Mouse (Mus musculus) ovary, adult 18-20 months (tissue): ENCODE data around the gene Megf8.

Experiments
- DNase-seq: peaks from one replicate; pipeline ENCODE4 v3.0.0; 2022; ENCODE audit warnings: low spot score, mixed read lengths

Gene Megf8

GRCm38 (mm10) chr7:25339329-25339728 is 22.4 kb downstream of the Megf8 start:
- DNase-seq, result no peak

- DNase-seq, result no peak
Measured at GRCm38 (mm10) chr7:25341000-25341784, 24.2 kb downstream of the Megf8 start.

DNA sequence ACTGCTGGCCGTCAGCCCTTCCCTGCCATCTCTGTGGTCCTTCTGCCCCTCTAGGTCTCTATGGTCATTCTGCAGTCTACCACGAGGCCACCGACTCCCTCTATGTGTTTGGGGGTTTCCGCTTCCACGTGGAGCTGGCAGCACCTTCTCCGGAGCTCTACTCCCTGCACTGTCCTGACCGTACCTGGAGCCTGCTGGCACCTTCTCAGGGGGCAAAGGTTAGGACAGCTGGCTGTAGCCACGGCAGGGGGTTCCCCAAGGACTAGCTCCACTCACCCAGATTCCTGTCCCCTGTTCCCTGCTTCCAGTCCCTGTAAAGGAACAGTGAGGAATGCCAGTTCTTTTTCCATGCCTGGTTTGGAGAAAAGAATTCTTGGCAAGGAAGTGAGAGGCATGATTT is 31.9 kb downstream of the Megf8 start:
- DNase-seq, result no peak

DNA sequence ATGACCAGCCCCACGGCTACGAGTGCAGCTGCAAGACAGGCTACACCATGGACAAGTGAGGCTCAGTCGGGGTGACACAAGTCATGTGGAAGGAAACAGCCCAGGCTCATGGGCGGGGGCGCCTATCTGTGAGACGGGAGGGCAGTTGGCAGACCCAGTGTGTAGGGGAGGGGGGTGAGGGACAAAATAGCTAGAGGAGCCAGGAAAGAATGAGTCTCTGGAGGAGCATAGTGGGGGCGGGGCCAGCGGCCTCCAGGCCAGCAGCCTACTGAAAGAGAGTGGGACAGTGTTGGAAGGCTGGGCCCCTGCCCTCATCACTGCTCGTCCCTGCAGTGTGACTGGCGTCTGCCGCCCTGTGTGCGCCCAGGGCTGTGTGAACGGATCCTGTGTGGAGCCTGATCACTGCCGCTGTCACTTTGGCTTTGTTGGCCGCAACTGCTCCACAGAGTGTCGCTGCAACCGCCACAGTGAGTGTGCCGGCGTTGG is 41.8 kb downstream of the Megf8 start:
- no peak for DNase-seq

DNA sequence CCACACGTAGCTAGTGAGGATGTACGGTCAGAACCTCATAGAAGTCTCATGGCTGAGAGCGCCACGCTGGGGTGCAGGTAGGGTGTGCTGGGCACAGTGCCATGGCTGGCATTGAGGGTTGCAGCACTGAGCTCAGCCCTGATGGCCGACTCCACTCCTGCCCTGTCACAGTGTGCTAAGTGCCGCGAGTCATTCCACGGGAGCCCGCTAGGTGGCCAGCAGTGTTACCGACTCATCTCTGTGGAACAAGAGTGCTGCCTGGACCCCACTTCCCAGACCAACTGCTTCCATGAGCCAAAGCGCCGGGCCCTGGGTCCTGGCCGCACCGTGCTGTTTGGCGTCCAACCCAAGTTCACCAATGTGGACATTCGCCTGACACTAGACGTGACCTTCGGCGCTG is 46.2 kb downstream of the Megf8 start:
- no peak for DNase-seq

- no peak for DNase-seq
Measured at GRCm38 (mm10) chr7:25363632-25364031, 46.7 kb downstream of the Megf8 start.

DNA sequence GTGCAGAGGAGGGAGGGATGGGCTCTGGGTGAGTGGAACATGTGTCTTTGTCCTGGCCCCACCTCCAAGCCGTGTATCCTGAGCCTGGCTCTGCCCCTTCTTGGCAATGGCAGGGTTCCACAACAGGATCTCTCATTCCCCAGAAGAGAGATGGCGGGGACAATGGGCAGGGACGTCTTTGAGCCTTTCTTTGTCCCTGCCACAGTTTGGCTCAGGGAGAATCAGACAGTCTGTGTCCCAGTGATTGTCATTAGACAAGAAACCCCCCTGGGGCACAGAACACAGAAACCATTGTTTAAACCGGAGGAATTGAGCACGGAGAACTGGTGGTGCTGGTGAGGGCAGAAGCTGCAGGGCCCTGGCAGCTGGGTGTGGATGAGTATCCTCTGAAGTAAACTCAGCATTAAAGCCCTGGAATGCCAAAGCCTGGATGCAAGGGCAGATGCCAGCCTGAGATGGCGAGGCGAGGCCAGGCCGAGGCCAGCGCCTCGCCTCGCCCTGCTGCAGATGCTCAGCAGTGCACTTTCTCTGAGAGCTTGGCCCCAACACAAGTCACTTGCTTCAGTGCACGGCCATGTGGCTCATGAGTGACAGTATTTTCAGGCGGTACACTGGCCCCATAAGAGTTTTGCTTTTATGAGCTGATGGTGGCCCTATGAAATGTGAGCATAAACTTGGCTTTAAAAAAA is 49.1 kb downstream of the Megf8 start:
- no peak for DNase-seq

- no peak for DNase-seq
Measured at GRCm38 (mm10) chr7:25367632-25368293, 50.8 kb downstream of the Megf8 start.

DNA sequence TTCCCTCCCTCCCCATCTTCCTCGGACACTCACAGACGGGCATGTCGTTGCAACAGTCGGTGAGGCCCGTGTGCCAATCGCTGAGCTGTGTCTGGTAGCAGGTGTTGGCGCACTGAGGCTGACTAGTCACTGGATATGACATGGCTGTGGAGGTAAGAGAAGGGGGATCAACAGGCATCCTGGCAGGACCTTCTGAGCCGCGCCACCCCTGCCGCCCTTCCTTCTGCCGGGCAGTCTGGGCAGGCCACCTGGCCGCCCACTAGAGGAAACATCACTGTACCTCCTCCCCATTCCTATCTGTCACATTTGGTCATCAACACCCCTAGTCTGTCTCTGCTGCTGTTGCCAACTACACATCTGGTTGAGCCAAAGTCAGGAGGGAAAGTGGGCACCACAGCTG is 51.4 kb downstream of the Megf8 start:
- no peak for DNase-seq

GRCm38 (mm10) chr7:25369058-25369749 is 52.2 kb downstream of the Megf8 start, which contains the start of gene Cnfn:
TSS of gene Cnfn (minus strand) at chr7:25369724.
- no peak for DNase-seq

DNA sequence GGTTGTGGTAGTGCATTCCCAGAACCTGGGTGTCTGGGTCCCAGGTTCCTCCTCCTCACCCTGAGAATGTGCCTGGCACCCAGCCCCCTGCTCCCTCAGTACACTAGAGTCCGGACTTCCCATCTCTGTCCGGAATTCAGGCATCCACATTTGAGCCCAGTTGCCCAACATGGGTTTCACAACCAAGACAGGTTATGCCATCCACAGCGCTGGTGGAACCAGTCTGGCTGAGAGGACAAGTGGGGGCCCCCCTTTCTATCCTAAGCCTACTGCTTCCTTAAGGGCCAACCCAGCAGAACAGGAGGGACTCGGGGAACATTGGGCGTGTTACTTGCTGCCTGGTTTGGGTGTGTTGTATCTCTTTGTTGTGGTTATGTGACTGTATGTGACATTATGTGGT is 55.5 kb downstream of the Megf8 start:
- DNase-seq, result no peak

DNA sequence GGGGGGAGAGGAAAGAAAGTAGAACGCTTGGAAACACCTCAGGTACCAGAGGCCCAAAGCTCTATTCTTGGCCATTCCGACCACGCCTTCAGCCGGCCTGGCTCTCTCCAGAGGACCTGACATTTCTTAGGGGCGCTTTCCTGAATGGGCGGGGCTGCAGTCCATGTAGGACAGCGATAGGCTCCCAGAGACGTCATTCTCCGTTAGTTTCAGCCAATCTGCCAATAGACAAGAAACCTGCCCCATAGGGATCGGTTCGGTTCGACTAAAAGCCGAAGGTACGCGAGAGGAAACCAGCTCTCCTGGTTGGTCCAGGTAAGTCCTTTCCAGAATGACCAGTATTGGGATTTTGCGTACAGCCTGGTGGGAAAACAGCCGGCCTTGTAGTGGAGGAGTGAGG is 59.6 kb downstream of the Megf8 start:
- DNase-seq, result peak; percentile 80

DNA sequence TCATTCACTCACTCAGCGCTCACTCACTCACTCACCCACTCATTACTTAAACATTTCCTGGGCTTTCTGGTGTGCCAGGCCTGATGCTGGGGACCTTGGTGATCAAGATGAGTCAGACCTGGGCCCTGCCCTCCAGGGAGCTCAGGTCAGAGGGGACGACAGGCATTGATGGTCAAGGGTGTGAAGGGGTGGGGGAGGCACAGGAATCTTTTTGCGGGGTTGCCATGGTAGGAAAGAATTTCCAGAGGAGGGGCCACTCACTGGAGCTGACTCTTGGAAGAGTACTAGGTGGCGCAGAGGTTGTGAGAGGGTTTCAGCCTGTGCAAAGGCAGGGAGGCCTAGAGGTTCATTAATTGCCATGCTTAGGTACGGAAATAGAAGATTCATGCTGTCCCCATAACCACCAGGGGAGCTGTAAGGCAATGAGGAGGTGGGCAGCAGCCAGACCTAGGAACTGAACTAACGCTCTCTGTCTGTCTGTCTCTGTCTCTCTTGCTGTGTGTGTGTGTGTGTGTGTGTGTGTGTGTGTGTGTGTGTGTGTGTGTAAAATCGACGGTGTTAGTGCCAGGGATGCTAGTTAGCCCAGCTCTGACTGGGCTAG is 60.2 kb downstream of the Megf8 start:
- no peak for DNase-seq

- no peak for DNase-seq
Measured at GRCm38 (mm10) chr7:25378181-25379100, 61.5 kb downstream of the Megf8 start.

- no peak for DNase-seq
Measured at GRCm38 (mm10) chr7:25379551-25380351, 62.8 kb downstream of the Megf8 start.

DNA sequence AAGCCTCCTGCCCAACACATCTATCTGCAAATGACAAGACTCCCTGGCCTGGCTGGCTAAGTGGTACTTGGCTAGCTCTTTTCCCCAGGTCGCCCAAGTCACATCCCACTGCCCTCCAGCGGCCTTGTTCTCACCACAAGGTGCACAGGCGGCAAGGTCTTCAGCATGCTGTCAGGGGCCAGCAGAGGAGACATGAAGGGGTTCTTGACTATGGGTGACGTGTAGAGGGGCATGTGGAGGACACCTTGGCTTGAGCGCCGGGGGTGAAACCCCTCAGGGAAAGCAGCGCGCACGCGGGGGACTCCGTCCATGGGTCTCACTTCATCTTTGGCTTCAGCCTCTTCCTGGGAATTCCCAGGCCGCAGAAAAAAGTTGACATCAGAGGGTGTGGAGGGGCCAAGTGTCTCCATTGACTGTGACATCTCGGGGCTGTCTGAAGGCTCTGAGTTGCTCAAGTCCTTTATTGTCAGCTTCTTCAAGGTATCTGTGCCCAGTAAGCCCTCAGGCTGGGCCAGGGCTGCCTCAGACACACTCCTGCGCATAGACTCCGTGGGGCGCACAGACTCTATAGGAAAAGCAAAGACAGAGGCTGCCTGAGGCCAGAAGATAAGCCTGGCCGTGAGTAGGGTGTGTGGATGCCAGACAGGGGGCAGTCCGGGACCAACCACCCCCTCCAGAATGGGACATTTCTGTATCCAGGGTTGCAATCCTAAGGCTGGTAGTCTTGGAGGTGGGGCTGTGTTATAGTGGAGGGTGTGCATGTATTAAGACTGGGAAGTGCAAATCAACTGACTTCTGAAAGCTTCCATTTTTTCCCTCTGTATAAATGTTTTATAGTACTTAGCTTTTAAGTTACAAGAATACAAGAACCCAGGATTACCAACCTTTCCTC is 63.7 kb downstream of the Megf8 start:
- no peak for DNase-seq

DNA sequence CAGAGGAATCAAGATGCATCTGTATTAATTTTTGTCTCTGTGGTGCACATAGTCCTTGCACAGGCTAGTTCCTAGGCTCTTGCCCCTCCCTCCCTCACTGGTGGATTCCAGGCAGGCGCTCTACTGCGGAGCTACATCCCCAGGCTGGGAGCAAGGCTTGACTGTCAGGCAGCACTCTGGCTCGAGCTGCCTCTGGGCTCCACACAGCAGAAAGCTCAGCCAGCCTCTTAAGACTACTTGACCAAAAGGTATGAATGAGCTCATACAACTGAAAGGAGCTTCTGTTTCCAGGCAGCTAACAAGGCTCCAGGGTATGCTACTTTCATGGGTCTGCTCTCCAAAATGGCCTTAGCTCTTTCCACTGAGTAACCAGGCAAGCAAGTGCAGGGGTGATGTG is 64.3 kb downstream of the Megf8 start:
- DNase-seq, result no peak

- no peak for DNase-seq
Measured at GRCm38 (mm10) chr7:25382541-25382940, 65.6 kb downstream of the Megf8 start.

GRCm38 (mm10) chr7:25383385-25383784 is 66.4 kb downstream of the Megf8 start:
- no peak for DNase-seq
